Mouse (Mus musculus): ENCODE data around the gene Tbx20.

Tbx20 gene

GRCm38 (mm10) chr9:24774160-24774969, at the start of gene Tbx20:
Gene Tbx20, minus strand, starts transcription at chr9:24774303.
- DNase-seq: no peak

DNA sequence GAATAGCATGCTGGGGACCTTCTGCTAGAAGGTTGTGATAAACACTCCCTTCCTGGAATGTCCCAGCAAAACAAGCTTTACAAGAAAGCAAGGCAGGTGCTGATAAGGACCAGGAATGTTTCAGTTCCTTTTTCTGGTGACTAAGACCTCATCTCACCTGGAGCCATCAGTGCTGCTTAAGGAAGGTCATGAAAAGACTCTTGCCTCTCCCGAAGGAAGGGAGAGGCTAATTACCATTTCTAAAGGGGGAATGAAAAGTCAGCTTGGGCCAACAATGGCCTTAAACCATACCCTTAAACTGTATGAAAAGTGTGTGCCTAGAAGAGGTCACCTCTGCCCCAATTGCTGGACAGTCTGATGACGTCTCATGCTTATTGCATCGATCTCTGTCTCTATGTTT, 44.4 kb upstream of the Tbx20 start:
- no peak for DNase-seq

DNA sequence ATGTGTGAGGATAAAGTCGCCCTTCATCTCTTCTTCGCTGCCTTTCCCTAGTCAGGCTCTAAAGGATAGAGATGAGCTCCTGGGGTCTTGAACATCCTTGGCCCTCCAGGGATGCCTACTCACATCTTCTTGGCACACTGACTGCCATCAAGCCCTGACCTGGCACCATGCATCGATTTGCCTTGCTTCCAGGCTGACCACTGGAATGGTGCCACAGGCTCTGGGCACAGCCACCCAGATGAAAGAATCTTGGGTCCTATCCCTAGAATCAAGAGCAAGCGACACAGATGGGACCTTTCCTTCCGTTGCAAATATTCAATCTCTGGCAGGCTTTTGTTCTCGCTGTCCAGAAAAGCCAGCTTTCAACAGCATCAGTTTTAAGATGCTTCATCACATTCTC, 38.4 kb upstream of the Tbx20 start:
- no peak for DNase-seq

- no peak for DNase-seq
These were observed 18.0 kb upstream of the Tbx20 start for GRCm38 (mm10) chr9:24792110-24792509.

- no peak for DNase-seq
These were observed 15.3 kb upstream of the Tbx20 start for GRCm38 (mm10) chr9:24789396-24789795.

DNA sequence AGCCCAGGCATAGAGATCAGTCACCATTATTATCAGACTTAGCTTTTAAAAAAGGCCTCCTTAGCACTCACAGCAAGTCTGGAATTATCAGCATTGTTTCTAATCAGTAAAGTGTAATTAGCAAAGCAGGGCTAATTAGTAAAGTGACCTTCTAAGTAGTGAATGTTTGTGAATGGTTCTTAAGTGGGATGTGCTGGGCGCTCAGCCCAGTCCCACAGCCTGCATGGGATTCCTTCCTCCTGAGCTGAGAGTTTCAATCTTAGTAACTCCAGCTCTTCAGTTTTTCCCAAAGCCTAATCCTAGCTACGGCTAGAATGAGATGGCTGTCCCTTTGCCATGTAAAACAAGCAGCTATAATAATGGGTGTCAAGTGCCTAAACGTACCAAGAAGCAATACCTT, 8.2 kb upstream of the Tbx20 start:
- DNase-seq: no peak

- DNase-seq: no peak
These were observed 6.9 kb upstream of the Tbx20 start for GRCm38 (mm10) chr9:24780929-24781441.

- no peak for DNase-seq
These were observed 6.4 kb upstream of the Tbx20 start for GRCm38 (mm10) chr9:24780391-24780928.

DNA sequence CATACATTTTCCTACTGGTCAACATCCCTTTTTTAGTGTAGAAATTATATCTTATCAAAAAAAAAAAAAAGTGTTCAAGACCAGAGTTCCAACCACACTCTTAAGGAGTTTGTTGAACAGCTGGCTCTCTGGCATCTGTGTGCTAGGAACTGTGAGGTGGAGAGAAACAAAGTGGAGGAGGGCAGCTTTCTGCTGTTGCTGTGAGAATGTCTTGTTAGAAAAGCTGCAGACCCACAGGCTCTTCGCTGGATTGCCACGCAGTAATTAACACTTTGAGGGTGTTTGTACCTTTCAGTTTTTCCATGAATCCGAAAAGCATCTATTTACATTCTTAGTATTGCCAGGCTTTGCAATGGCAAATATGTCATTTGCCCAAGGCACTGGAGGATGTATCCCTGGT, 5.9 kb upstream of the Tbx20 start:
- DNase-seq: no peak

DNA sequence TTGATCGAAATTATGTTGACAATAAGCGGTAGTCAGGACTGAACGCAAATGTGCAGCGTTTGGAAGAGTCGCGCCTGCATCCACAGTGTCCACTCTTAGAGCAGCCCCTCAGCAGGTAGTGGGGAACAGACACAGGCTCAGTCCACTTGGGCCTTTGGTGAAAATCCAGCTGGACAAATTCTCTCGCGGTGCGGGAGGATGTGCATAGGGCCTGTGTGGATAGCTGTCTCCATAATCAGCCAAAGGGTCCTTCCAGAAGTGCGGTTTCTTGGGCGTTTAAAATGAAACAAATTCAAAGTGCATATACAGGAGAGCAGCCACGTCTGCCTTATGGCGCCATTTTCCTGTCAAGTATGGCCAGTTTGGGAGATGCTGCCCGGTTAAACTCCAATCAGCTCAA, 4.5 kb upstream of the Tbx20 start:
- DNase-seq: no peak

DNA sequence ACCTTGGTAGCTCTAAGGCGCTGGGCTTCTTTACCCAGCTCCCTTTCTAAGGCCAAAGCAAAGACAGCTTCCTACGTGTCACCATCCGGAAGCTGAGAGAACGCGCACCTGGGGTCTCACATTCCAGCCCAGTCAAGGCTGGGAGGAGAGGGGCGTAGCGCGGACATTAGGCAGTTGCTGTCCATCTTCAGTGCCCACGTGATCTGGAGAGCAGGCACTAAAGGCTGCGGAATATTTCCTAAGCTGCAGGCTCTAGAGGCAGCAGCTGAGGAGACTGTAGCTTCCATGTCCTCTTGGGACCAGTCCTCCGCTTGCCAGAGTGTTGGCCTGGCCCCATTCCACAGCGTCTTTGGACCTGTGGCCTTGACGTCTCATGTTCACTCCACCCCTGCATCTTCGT, 3.9 kb upstream of the Tbx20 start:
- DNase-seq: no peak

- DNase-seq: no peak
These were observed 3.2 kb upstream of the Tbx20 start for GRCm38 (mm10) chr9:24777176-24777895.

- DNase-seq: no peak
These were observed 2.4 kb upstream of the Tbx20 start for GRCm38 (mm10) chr9:24776487-24776886.

DNA sequence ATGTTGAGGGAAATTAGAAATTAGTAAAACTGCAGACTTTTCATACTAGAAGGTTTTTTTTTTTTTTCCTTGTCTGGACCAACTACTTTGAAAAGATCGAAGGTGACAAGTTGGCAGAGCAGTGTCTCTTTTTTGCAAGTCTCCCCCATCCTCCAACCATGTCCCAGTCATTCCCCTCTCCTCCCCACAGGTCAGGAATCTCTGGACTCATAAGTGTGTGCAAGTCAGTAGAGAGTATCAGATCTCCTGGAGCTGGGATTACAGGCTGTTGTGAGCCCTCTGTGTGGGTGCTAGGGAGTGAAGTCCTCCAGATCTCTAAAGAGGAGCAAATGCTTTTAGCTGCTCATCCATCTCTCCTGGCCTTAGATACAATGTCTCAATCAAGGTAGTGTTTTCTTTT, 1.5 kb upstream of the Tbx20 start:
- no peak for DNase-seq

- no peak for DNase-seq
These were observed 898 bp upstream of the Tbx20 start for GRCm38 (mm10) chr9:24775001-24775400.

DNA sequence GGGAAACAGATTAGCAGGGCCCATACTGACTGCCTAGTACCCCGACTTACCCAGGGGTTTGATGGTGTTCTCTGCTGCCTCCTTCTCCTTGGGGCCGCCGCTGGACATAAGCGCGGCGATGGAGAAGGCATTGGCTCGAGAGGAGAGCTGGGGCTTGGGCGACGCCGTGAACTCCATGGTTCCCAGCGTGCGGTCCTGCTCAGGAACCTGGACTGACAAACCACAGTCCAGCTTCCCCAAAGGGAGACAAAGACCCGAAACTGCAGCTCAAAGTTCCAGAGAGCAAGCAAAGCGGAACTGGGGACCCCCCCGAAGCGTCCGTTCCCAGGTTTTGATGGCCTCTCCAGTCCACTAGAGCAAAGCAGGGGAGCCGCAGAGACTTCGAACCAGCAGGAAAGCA, 434 bp downstream of the Tbx20 start:
- no peak for DNase-seq

DNA sequence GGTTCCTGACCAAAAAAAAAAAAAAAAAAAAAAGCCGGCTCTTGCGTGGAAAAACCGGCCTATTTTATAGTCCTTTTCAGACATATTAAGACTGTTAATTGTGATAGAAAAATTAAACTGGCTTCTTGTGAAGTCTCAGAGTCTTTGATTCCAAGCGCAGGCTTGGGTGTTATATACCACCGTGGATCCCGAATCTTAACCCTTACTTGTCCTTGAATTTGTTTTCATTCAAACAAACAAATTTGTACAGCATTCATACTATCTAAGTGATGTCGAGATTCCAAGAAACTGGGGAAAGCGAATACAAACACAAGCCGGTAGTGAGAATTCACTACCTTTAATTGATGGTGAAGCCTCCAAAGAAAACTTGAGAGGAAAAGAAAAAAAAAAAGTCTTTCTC, 932 bp downstream of the Tbx20 start:
- no peak for DNase-seq

DNA sequence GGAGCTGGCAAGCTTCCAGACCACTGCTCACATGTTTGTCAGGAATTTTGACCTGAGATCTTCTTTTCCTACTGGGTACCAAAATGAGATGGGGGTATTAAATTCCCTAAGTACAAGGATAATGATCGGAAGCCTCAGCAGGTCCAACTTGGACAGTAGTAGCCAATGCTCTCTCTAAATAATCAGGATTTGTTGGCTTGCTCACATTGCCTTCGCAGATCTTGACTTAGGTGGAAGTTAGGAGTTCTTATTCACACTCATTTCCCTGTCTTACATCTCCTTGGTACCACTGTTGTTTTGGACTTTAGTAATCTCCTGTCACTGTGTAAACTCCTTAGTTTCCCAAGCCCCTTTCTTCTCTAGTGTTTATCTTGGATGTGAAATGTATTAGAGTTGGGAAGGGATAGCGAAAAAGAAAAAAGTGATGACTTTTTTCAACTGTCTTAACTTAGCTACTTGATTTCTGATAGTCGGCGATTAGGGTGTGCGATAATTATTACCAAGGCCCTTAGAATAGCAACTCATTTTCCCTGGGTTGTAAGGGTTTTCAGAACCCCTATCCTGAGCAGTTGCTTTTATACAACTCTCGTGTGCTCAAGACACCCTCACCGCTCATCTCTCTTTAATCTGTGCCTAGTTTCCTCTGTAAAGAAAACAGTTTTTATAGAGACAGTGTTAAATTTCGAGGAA, 1.5 kb downstream of the Tbx20 start:
- DNase-seq: no peak

GRCm38 (mm10) chr9:24771713-24772112, 2.4 kb downstream of the Tbx20 start:
- no peak for DNase-seq

DNA sequence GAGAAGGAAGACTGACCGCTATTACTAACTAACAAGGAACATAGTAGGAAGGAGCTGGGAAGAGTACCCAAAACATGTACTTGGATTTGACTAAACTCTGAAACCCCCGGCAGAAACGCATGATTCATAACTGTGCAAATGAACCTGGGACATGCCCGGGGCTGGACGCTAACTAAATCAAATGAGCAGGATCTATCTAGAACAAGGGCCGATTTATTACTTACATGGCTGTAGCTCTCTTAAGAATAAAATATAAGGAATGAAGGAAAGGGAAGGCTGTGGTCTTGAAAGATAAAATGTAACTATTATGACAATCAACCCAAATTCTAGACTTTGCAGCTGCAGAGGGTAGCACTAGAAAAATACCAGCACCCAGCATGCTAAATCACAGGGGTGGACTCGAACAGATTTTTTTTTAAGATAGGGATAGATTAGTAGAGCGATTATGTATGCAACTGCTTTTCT, 3.1 kb downstream of the Tbx20 start:
- no peak for DNase-seq

GRCm38 (mm10) chr9:24770149-24770940, 3.8 kb downstream of the Tbx20 start:
- no peak for DNase-seq

DNA sequence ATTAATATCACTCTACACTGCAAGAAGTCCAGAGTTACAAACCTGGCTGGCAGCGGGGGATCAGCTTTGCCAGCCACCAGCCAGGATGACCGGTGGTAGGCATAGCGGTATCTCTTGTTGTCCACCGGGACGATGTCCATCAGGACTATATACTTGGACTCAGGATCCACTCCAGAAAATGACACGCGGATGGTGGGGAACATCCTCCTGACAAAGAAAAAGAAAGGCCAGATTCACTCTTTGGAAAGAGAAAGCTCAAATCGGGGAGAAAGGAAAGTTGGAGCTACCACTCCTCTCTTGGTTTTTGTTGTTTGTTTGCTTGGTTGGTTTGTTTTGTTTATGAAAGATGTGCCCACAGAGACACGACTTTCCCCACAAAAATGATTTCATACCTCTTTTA, 4.5 kb downstream of the Tbx20 start:
- DNase-seq: no peak

Measured in cerebellum, postnatal 36 days (tissue).